Mouse (Mus musculus): ENCODE measurements around the gene Sh3bp5.

- no peak for TF ChIP-seq CTCF (IDR thresholded peaks at IDR 0.05)
- TF ChIP-seq EP300 (IDR thresholded peaks at IDR 0.05), result no peak
Measured at GRCm38 (mm10) chr14:31389421-31390147, 46.3 kb downstream of the Sh3bp5 start.
